Mouse (Mus musculus) mouse embryonic stem cell (cell line): ENCODE results near the gene Gm37240.

Experiments used
- in situ Hi-C, 2 experiments: fragments of 300-500 bp; cut with MboI; formaldehyde crosslinking; loops; 1 replicate in 1 of 2; 3 replicates in 1 of 2; pipeline ENCODE4 v1.14.3; 2019 to 2020; ENCODE audit warnings: low sequenced_read_pairs in 2 of 2, low pct_unique_long_range_greater_than_20kb in 1 of 2, mixed read lengths in 1 of 2; ENCODE audit not compliant: unreplicated experiment in 1 of 2

Gm37240 gene

DNA sequence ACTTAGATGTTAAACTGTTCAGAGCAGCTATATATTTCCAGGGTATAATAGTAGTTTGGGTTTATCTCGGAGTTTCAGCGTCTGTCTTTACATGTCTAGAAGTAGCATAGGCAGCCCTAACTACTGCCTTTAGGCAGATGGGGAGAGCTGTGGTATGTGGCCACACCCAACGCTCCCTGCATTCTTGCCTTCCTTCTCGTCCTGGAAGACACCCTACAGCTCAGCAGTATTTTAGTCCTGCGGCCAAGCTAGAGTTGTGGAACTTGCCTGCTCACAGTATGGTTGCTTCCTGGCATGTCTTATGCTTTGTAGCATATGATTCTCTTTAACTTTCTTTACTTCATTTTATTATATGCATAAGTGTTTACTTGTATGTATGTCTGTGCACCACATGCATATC is 915.8 kb downstream of the Gm37240 start:
- in situ Hi-C loops: no loop called here

DNA sequence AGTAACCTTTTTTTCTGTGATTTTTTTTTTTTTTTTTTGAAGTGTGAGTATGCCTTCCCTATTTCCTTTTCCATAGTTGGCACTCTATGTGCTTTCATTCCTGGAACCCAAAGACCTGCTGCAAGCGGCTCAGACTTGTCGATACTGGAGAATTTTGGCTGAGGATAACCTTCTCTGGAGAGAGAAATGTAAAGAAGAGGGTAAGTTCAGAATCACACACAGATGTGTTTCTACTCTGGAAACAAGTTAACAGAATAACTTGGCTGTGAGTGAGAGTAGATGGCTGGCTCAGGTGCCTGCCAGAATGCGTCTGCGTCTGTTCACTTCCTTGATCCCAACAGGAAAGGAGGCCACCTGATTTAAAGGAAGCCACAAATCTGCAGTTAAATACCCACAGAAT is 920.0 kb downstream of the Gm37240 start:
- in situ Hi-C loops: no loop called here

DNA sequence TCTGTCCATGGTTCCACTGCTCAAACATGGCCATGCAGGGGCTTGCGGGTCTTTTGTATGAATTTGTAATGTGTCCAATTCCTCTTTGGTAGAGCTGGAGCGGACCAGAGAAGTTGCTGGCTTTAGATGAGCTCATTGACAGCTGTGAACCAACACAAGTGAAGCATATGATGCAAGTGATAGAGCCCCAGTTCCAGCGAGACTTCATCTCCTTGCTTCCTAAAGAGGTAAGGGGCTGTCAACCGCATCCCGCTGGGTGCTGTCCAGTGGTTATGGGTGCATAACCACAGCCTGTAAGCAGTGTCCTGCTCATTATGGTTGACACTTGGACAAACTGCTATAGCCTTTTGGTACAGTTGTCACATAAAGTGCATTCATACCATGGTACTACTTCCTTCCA is 922.2 kb downstream of the Gm37240 start:
- in situ Hi-C loops: no loop called here

DNA sequence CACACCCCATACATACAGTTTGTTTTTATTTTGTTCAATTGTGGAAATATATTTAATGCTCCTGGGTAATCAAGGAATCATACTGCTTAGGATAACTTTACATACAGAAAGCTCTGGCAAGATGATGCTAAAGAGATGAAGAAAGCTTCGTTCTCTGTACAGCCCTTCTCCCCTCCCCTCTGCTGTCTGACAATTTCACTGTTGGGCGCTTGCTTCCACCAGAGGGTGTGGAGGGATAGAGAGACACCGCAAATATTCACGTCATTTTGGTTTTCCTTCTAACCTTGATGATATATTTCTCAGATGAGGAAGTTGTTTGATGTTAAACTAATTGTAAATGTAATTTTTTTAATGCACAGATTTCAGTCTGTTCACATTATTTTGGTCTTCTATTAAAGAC is 931.5 kb downstream of the Gm37240 start:
- in situ Hi-C loops: no loop called here

DNA sequence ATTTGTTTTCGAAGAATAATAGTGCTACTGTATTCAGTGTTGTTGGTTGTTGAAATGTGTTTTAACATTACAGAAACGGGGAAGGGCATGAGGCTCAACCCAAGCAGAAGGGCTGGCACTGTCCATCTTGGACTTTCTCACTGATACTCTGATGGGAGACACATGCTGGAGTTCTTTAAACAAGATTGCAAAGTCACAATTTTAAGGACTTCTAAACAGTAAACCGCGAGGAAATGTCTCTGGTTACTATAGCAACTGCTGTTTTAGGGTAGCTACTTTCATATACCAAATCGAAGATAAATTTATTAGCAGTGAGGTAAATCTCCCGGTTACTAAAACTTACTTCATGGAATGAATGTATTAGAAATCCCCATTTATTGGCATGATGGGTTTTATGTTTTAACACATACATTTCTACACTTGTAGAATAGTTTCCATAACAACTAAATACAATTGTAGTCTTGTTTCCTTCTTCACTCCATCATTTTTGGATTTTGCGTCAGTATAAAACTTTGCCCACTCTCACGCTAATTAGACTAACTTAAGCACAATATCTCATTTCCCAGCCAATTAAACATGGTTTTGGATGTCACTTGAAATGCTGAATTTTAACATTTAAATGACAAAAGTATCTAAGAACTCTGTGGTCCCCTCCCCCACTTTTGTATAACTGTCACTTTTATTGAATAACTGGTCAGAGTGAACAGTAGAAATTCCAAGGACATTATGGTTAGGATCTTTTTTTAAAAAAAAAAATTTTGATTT is 932.1 kb downstream of the Gm37240 start:
- in situ Hi-C loops: no loop called here

DNA sequence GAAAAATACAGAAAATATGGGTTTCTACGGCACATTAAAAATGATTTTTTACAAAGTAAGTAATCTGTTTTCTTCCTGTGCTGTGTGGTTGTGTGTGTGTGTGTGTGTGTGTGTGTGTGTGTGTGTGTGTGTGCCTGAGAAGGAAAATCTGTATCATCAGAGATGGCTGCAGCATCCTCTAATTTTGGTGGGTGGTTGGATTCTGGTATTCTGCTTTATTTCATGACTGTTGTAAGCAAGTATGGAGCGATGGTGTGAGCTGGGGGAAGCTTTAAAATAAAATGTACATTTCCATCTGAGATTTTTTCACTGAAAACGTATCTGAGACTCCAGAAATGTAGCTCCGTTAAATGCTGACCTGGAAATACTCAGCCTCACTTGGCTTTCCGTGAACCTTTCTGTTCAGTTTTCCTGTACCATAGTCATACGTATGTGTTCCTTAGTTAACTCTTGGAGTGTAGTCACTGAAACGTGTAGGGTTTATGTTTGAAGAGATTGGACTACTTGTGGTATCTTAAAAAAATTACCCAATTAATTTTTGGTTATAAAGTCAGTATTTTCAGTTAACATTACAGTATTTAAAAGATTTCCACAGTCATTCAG is 934.6 kb downstream of the Gm37240 start:
- in situ Hi-C loops: no loop called here

DNA sequence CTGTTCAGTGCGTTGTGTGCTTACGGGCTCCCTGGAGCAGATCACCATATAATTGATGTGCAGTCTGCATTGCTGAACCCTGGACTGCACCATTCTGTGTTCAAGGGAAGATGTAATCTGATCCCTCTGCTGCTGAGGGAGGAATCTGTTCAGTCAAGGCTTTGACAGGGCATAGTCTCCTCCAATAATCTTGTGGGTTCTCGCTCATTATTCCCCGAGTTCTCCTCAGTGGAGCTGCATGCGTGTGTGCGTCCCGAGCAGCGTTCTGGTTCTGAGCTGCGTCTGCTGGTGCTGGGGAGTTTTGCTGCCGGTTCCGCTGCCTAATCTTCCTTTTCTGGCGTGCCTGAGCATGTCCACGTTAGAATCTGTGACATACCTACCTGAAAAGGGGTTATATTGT is 935.2 kb downstream of the Gm37240 start:
- in situ Hi-C loops: no loop called here

DNA sequence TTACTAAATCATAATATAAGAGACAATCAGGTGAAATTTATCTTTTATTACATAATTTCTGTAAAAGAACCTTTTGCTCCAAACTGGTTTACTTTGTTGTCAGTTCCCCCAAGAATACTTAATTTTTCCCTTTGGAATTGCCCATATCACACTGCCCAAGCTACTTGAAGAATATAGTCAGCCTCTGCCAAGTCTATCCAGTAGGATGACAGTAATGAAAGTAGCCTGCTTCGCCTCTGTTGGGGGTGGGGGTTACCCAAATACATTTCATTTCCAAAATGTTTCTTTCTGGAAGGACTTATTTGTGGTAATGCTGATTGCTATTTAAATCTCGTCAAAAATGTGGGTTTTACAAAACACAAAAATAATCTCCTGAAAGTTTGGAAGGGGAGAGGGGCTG is 935.6 kb downstream of the Gm37240 start:
- in situ Hi-C loops: no loop called here

DNA sequence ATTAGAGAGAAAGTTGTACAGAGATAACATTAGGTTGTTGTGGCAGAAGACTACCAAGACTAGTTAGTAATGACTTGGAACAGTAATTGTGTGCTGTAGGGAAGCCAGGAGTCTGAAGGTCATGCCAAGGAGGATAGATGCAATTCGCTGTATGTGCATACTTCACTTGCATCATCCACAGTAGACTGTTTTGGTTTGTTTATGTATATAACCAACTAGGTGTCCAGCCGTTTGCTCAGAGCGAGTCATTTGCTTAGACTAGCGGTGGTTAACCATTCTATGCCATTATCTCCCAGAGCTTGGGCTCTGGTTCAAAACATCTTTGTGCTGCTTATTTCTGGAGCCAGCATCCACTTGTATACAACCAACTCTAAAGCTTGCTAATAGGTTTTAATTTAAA is 937.9 kb downstream of the Gm37240 start:
- in situ Hi-C loops: no loop called here

DNA sequence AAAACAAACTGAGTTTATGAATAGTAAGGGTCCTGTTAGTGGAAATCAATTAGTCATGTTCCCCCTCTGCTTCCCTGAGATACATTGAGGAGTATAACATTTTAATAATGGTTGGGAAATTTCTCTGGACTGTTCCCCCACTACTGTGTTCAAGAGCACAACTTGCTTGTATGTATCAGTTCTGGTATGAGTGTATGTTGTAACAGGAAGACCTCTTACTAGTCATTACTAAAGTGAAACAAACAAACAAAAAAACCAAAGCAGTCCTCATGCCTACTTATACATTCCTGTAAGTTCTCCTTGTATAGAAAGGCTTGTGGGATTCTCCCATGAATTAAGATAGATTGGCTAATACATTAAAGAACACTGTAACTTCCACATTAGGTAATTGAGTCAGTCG is 940.9 kb downstream of the Gm37240 start:
- in situ Hi-C loops: no loop called here

DNA sequence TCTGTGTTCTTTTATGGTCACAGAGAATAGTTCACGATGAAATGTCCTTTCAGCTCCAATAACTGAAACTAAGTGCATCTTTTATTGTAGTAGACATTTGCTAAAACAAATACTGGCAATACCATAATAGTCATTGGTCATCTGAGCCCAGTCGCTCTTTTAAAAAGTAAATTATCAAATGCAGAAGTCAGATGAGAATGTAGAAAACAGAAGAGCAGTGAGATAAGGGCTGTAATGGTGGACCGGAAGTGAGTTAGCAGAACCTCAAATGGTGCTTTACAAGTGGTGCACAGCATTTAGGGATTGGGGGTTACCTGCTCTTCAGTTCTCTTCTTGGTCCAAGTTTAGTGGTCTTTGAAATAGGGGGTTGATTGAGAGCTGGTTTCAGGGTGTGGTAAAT is 942.4 kb downstream of the Gm37240 start:
- in situ Hi-C loops: no loop called here

DNA sequence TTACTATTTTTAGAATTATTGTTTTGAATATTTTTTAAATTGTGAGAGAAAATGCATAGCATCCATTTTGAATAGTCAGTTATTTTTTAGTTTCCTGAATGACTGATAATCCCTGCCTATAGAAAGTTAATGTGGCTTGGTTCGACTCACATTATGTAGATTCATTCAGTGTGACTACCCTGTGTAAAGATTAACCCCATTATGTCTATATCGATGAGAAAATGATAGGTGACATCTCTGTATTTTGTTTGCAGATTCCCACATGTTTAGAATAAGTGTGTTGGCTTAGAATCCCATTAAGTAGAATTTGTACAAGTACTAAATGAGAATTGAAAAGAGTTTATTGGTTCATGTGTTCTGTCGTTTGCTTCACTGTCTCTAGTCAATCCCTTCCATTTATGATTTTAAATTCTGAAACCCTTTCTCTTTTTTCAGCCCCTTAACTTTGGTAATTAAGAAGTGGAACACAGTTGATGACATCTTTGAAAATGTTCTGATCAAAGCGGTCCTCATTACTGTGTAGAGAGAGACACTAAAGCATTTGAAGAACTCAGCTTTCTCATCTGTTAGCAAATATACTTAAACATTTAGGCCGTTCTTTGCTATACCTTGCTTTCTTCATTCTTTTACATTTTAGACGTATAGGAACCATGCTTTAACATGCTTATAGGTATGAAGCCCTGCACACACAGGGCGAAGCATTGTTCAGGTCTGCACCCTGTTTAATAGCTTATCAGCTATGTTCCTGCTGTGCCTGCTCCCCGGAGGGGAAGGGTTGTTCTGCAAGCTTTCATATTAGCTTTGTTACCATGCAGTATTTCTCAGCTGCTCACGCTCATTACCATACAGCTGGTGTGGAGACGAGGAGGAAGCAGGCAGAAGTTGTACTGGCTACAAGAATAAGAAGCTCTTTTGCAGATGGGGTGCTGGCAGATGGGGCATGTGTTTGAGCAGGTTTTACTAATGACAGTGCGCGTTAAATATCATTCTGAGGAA is 949.7 kb downstream of the Gm37240 start:
- in situ Hi-C loops: no loop called here

DNA sequence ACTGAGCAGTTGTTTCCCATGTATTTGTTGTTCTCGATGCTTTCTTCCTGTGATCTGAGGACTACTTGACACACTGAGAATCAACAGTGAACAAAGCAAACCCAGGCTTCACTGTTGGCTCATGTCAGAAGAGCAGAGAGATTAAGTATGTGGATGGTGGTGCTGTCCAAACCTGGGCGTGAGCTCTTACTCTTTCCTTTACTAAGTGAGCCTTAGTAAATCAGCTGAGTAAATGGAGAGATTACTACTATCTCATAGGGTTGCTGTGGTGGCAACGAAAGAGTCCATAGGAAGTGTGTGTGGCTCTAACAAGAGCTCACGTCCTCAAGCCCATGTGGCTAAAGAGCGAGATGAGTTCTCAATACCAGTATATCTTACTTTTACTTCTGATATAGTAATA is 950.4 kb downstream of the Gm37240 start:
- in situ Hi-C loops: no loop called here

DNA sequence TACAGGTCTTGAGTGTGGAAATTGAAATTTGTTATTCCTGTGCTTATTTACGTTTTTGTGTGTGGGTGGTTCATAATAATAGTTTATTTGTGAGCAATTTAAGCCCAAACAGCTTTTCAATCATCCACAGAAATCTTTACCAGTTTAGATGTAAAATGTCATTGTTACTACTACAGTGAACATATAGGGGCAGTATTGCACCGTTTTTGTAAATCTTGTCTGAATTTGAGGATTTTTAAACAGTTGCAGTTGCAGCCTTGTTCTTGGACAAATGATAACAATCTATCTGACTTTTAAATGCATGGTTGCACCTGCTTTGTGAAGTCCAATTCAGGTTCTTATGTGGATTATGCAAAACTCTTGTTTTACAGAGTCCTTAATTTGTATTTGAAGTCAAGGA is 951.1 kb downstream of the Gm37240 start:
- in situ Hi-C loops: no loop called here

DNA sequence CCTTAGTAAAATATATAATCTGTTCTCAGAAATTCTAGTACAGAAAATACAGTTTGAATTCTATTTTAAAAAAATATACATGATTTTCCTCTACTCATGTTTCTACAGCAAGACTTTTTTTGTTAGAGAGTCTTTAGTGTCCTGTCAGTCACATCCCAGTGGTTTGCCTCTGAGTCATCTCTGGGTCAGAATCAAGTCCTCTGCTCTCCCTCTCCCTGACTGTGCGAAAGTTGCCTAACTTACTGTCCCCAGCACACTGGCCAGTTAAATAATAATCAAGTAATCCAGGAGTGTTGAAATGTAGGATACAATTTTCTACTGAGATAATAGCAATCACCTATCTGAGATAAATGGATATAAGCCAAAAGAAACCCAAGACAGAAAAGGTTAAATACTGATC is 951.6 kb downstream of the Gm37240 start:
- in situ Hi-C loops: no loop called here

DNA sequence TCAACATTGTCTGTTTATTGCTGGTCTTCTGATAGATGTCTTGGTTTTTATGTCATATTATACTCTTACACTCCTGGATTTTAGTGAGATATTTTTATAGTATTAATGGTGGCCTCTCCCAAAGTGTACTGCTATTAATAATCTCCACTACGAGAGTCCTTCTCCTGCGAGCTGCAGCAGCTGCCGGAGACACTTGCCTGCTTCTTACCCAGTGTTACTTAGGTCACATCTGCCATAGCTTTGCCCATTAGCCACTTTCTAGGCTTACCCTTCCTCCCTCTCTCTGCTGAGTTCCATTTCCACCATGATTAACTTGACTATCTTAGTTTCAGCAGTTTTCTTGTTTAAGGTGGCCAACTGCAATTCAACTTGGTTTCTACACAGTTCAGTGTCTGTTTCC is 956.6 kb downstream of the Gm37240 start:
- in situ Hi-C loops: no loop called here

DNA sequence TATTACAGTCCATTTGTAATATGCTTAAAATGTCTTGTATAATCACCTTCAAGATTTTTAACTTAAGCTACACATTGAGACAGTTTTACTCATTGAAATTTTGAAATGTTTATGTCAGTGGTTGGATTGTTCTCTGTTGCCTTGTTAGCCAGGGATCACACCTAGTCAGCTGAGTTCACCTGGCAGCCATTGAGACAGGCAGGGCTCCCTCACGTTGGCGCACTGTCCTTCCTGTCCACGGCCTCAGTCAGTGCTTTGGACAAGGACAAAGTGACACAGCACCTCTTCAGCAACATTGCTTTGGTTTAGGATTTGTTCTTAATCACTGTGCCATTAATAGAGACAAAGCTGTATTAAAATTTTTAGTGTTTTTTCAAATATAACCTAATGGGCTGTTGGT is 958.1 kb downstream of the Gm37240 start:
- in situ Hi-C loops: no loop called here

DNA sequence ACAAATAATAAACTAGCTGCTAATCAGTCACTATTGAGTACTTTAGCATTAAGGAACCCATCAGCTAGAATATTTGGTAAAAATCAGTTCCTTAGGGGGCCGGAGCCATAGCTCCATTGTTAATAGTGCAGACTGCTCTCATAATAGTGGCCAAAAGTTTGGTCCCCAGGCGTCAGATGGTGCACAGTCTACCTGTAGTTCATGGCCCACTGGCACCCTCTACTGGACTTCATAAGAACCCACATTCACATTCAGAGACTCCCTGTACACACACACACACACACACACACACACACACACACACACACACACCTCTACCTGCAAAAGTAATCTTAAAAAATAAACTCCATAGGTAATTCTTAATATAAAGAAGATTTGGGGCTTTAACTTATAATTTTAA is 959.4 kb downstream of the Gm37240 start:
- in situ Hi-C loops: no loop called here

DNA sequence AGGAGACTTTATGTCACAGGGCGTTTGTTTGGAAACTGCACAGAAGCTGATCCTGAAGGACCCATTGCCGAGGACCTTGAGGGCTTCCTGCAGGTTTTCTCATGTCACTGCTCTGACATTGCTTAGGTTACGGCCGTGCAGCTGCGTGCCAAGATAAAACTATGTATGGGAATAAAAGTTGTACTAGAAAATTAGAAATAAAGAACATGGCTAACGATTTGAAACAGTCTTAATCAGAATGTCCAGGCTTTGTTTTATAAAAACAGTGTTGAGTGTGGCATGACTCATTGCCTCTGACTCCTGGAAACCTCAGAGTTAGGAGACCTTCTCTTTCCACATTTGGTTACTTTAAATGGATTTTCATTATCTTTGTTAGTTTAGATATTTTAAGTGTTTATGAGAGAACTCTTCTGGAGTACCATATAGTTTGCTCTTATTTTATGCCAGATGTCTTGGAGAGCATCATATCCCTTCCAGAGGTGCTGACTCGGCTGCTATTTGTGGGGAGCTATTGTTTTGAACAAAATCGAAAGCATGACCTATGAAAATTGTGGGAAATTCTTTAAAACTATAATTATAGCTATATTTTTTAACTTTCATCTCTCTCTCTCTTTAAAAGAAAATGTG is 960.0 kb downstream of the Gm37240 start:
- in situ Hi-C loops: no loop called here
